Comparison of ENCODE assay signal across 18 mouse cellular contexts in the genomic region with DNA sequence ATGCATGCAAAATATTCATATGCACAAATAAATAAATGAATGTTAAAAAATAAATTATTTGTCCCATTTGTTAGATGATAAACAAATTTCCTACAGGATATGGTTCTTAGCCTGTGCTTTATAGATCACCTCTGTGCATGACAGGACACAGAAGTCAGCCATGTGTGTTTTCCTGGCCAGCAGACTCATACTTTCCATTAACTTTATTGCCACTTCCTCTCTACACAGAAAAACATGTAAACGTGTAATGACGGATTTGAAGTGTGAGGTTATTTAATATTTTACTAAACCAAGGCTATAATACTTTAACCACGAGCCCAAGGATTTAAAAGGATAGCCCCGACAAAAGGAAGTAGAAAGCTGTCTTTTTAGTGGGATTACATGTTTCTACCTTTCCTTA. TPM values are rescaled to one million over a fixed set of nuclear protein-coding genes. Genes with fewer than 3 reads are reported as not detected.
"Had no signal": no experiment of that assay in that cellular context is flagged by ENCODE, and none has a peak within 500 bp of the region (broad histone marks: within the 10 kb centered on the region; RNA-seq: fewer than 3 reads in every experiment).

No protein-coding gene starts in this region.

- H3K27me3 ChIP-seq: lung, embryonic 15.5 days; midbrain, embryonic 15.5 days had no signal

- DNase-seq: kidney, postnatal 25 days; layer of hippocampus, adult 9-11 months; layer of hippocampus, postnatal 36 days; lung, postnatal 14 days; right cerebral cortex, adult 18-20 months; right cerebral cortex, postnatal 25 days; thymus, postnatal 4 days had no signal

- H3K9ac ChIP-seq: limb, embryonic 15.5 days; liver, embryonic 12.5 days; lung, embryonic 15.5 days; midbrain, embryonic 15.5 days had no signal

- H3K27ac ChIP-seq: limb, embryonic 15.5 days; liver, embryonic 12.5 days; lung, embryonic 15.5 days; macrophage; midbrain, embryonic 15.5 days; stomach, postnatal 0 days had no signal

- H3K36me3 ChIP-seq: limb, embryonic 15.5 days; liver, embryonic 12.5 days; lung, embryonic 15.5 days; midbrain, embryonic 15.5 days had no signal

- H3K9me3 ChIP-seq: limb, embryonic 15.5 days; liver, embryonic 12.5 days; lung, embryonic 15.5 days; megakaryocyte, embryonic 14.5 days; midbrain, embryonic 15.5 days had no signal

- ATAC-seq: liver, embryonic 12.5 days; midbrain, embryonic 15.5 days had no signal

- H3K4me2 ChIP-seq: limb, embryonic 15.5 days; liver, embryonic 12.5 days; lung, embryonic 15.5 days; midbrain, embryonic 11.5 days; midbrain, embryonic 15.5 days had no signal

- H3K4me1 ChIP-seq: liver, embryonic 12.5 days; lung, embryonic 15.5 days; midbrain, embryonic 15.5 days had no signal

- H3K4me3 ChIP-seq: limb, embryonic 15.5 days; liver, embryonic 12.5 days; lung, embryonic 15.5 days; megakaryocyte, embryonic 14.5 days; midbrain, embryonic 15.5 days had no signal

RNA-seq across cellular contexts. Expression of a gene that starts 30.0 kb away (rescaled TPM):
- polyA plus RNA-seq: limb, embryonic 11.5 days; limb, embryonic 15.5 days; liver, embryonic 12.5 days; liver, embryonic 16.5 days; macrophage; small intestine, adult 2 months had no signal

RNA-seq across cellular contexts. Expression of a gene that starts 32.4 kb away (rescaled TPM):
- polyA plus RNA-seq: macrophage had no signal
